Mouse (Mus musculus) midbrain, embryonic 15.5 days (tissue): ENCODE measurements at regions not wholly inside any gene's neighbourhood (a gene's known extent, or its start where the extent isn't known, plus 50 kb on each side); places are given as distances from the start of the nearest gene placed in this dataset.

Source experiments
- ATAC-seq: fragments of 200-750 bp; cut with Nextera tagmentation; replicated peaks from 2 replicates; pipeline ENCODE4 v1.8.0; 2017; ENCODE audit warnings: moderate TSS enrichment
- H3K27ac ChIP-seq: fragments of 300-500 bp; sonication (generic); 2 replicates; pipeline ENCODE4 v1.5.1; 2015; ENCODE audit warnings: mild to moderate bottlenecking, inconsistent platforms
- H3K27me3 ChIP-seq: fragments of 300-500 bp; sonication (generic); replicated peaks from 2 replicates; pipeline ENCODE4 v1.6.1; 2015; ENCODE audit warnings: inconsistent platforms
- H3K36me3 ChIP-seq: fragments of 300-500 bp; sonication (generic); replicated peaks from 2 replicates; pipeline ENCODE4 v1.6.1; 2015; ENCODE audit warnings: inconsistent platforms
- H3K4me1 ChIP-seq: fragments of 300-500 bp; sonication (generic); 2 replicates; pipeline ENCODE4 v1.6.1; 2015; ENCODE audit warnings: inconsistent platforms
- H3K4me2 ChIP-seq: fragments of 300-500 bp; sonication (generic); 2 replicates; pipeline ENCODE4 v1.6.1; 2015; ENCODE audit warnings: inconsistent platforms, mild to moderate bottlenecking, moderate library complexity
- H3K4me3 ChIP-seq: fragments of 300-500 bp; sonication (generic); 2 replicates; pipeline ENCODE4 v1.5.1; 2015; ENCODE audit warnings: mild to moderate bottlenecking, inconsistent platforms
- H3K9ac ChIP-seq: fragments of 300-500 bp; sonication (generic); 2 replicates; pipeline ENCODE4 v1.6.1; 2015; ENCODE audit warnings: mild to moderate bottlenecking, inconsistent platforms
- H3K9me3 ChIP-seq: fragments of 300-500 bp; sonication (generic); 2 replicates; pipeline ENCODE4 v1.6.1; 2016; ENCODE audit warnings: inconsistent platforms
- WGBS: fragments of 180-500 bp; shearing (Covaris S2); methylation state at CpG from one replicate; pipeline ENCODE4 v1.1.7; 2015; ENCODE audit warnings: mixed read lengths; 5-methylcytosine and 5-hydroxymethylcytosine counted together

DNA sequence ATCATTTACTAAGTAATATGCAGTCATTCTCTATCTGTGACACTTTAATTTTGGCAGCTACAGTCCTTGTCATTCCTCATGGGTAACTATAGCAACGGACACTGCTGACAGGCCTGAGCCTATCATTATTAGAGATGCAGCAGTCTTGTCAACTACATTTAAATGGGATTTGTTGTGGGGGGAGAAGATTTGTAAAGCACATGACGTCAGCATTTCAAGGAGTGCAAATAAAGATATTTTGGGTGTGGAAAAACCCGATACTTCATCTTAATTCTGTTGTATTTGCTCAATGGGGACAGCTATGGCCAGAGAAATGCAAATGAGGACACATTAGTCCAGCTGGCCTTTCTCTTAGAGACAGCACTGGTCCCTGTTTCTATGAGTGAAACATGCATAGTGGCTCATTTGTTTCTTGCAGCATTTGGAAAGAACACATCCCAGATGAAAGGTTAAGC lies 55.5 kb upstream of the Kcne4 start:
- Histone ChIP-seq H3K4me3 (no peak overlapping the region), H3K9me3 (no peaks in the 10 kb centered on the region), H3K27ac (peak overlapping the region; percentile 68), H3K9ac (no peak overlapping the region), H3K27me3 (no peaks in the 10 kb centered on the region), H3K36me3 (no peaks in the 10 kb centered on the region), H3K4me2 (no peak overlapping the region), H3K4me1 (peaks cover 9% of the 10 kb centered on the region)
- peak; percentile 98 for ATAC-seq
- WGBS, result 13% methylated on average over 3 of the region's 3 CpGs
